Mouse (Mus musculus): ENCODE data around the gene Sdhd. TPM values are rescaled to one million over a fixed set of nuclear protein-coding genes. Genes with fewer than 3 reads are reported as not detected.

The Sdhd gene
- polyA plus RNA-seq (2012; ENCODE audit: low replicate concordance): 4.9 and 64.9 TPM in 2 replicates

GRCm38 (mm10) chr9:50603189-50603997 is at the start of gene Sdhd, which contains the start of gene Timm8b:
TSS of gene Sdhd (minus strand) at chr9:50603812.
TSS of gene Timm8b (plus strand) at chr9:50603910.

GRCm38 (mm10) chr9:50616766-50617603 is 13.4 kb upstream of the Sdhd start, which contains the start of the genes Pih1d2 and Nkapd1:
TSS of gene Pih1d2 (plus strand) at chr9:50617321.
TSS of gene Nkapd1 (minus strand) at chr9:50617464.

DNA sequence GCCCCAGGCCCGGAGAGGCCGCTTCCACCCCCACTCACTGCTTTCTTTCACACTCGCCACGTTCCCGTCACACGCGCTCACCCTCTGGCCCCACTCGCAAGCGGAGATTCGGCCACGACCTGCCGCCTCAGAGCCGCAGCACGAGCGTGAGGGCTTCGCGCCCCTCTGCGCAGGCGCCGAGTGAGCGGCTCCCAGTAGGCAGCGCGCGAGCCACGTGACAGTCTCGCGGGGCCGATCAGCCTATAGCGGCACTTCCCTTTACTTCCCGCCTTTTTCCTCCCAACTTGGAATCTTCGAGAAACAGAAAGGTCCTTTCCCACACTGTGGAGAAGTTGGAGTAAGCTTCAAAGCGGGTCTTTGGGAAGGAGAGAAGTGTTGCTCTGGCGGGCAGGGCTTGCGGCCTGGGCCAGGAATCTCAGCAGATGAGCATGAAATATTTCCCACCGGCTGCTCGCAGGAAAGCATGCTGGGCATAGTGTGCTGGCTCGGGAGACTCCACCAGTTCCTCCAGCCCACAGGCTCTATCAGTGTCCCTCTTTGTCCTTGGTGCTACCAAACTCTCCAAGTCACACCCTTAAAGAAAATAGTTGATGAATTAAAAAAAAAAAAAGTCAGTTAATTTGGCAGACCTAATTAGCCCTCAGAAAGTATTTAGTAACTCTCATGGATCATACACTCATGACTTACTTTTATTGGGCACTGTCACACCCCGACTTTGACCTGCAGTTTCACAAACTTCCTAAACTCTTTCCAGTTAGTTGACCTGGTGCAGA is 42.3 kb downstream of the Sdhd start, which contains the start of gene Tex12:
Tex12 (minus strand) TSS at position 181 of the 773 bp plus-strand sequence.

DNA sequence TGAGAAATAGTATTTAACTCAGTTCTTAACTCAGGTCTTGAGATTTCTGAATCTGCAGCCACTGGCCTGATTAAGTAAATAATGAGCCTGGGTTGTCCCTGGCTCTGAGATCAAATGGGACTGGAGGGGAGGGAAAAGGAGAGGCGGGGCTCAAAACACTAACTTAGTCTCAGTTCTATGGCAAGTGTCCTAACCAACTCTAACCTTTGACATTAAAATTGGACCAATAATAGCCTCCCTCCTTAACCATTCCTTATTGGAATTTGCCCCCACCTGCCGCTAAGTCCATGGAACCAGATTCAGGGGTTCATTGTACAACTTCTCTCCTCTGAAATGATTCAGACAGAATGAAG is 48.5 kb downstream of the Sdhd start, which contains the start of gene Bco2:
Bco2 (minus strand) TSS at position 88 of the 353 bp plus-strand sequence.

DNA sequence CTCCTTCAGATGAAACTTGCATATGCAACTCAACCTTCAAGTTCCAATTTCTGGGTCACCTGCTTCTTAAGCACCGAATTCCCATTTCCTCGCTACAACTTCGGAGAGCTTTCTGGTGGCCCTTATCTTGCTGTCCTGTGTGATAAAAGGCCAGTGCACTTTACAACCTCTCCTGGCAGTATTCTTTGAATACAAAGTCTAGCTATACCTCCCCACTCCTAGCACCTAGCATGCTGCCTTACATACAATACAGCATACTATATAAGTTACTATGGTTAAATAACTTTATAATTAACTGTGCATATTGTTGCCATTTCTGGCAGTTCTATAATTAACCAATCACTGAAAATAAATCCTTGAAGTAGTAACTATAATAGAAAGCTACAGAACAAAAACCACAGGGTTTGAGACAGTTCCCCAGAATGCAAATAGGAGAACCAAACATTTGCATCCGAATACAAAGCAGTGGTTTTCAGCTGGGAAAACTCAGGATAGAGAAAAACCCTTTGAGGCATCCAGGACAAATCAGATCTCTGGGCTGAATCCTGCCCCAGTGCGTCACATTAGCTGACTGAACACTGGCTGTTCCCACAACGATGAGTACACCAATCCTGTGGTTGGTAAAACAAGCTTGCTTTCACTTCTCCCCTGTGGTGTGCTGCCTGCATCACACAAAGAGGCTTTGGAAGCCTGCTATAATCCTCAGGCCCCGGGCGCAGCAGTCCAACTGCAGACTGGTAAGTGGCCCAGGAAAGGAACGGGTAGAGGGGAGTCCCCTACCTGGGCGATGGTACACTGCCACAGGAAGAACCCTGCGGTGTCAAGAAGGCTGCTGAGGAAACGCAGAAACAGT is 49.1 kb downstream of the Sdhd start, which contains the start of gene Il18:
Il18 (plus strand) TSS at position 587 of the 853 bp plus-strand sequence.

Other genes with a start within 250 kb of the Sdhd start
- gene Plet1, start 109.3 kb downstream of the Sdhd start, polyA plus RNA-seq (2012; ENCODE audit: low replicate concordance): not detected in 2 replicates
- gene Pts, start 75.1 kb downstream of the Sdhd start, polyA plus RNA-seq (2012; ENCODE audit: low replicate concordance): 3.7 and 9.6 TPM in 2 replicates
- gene Il18, start 49.0 kb downstream of the Sdhd start, polyA plus RNA-seq (2012; ENCODE audit: low replicate concordance): 2.0 TPM in 1 of 2 replicates, not detected in the other
- gene Bco2, start 48.6 kb downstream of the Sdhd start, polyA plus RNA-seq (2012; ENCODE audit: low replicate concordance): not detected in 2 replicates
- gene Tex12, start 42.5 kb downstream of the Sdhd start, polyA plus RNA-seq (2012; ENCODE audit: low replicate concordance): not detected in 2 replicates
- gene Timm8b, start 98 bp upstream of the Sdhd start, polyA plus RNA-seq (2012; ENCODE audit: low replicate concordance): 3.2 and 17.7 TPM in 2 replicates
- 0.17 TPM in 1 of 2 replicates, not detected in the other for gene Pih1d2, start 13.5 kb upstream of the Sdhd start, polyA plus RNA-seq (2012; ENCODE audit: low replicate concordance)
- gene Nkapd1, start 13.7 kb upstream of the Sdhd start, polyA plus RNA-seq (2012; ENCODE audit: low replicate concordance): 5.4 and 6.9 TPM in 2 replicates
- 59.9 and 70.1 TPM in 2 replicates for gene Dlat, start 56.0 kb upstream of the Sdhd start, polyA plus RNA-seq (2012; ENCODE audit: low replicate concordance)
- not detected in 2 replicates for gene Dixdc1, start 135.7 kb upstream of the Sdhd start, polyA plus RNA-seq (2012; ENCODE audit: low replicate concordance)
- gene 2310030G06Rik, start 142.7 kb upstream of the Sdhd start, polyA plus RNA-seq (2012; ENCODE audit: low replicate concordance): not detected in 2 replicates
- 1.1 TPM in 1 of 2 replicates, not detected in the other for gene Cryab, start 147.5 kb upstream of the Sdhd start, polyA plus RNA-seq (2012; ENCODE audit: low replicate concordance)
- not detected in 2 replicates for gene Hspb2, start 148.5 kb upstream of the Sdhd start, polyA plus RNA-seq (2012; ENCODE audit: low replicate concordance)
- 0.81 and 2.6 TPM in 2 replicates for gene Fdxacb1, start 164.4 kb upstream of the Sdhd start, polyA plus RNA-seq (2012; ENCODE audit: low replicate concordance)
- gene Alg9, start 171.2 kb upstream of the Sdhd start, polyA plus RNA-seq (2012; ENCODE audit: low replicate concordance): 4.8 and 6.6 TPM in 2 replicates
- gene 1110032A03Rik, start 171.7 kb upstream of the Sdhd start, polyA plus RNA-seq (2012; ENCODE audit: low replicate concordance): 1.2 and 1.5 TPM in 2 replicates
- 10.1 and 14.5 TPM in 2 replicates for gene Ppp2r1b, start 241.5 kb upstream of the Sdhd start, polyA plus RNA-seq (2012; ENCODE audit: low replicate concordance)